Comparison of ENCODE assay signal across 14 mouse cellular contexts in the genomic region with DNA sequence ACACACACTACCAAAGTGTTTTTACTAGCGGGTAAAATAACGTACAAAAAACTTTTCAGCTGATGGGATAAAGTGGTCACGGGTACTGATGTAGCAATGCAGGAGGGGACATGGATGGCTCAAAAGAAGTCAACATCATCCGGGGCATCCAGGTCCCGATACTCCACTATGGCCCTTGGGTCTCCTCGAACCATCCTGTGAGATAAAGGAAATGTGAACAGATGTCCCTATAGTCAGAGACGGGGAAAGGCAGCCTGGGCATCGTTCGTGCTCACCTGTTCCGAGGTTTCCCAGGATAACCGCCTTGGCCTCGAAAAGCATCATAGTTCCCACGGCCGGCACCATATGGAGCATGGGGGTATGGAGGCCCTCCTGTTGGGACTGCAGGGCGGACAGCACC. TPM values are rescaled to one million over a fixed set of nuclear protein-coding genes. Genes with fewer than 3 reads are reported as not detected.
DNase-seq lines count a peak whose midpoint lies in the region; ATAC-seq and TF ChIP-seq lines count a peak whose summit lies in the region.
"Had no signal": no experiment of that assay in that cellular context is flagged by ENCODE, and none has a peak within 500 bp of the region (broad histone marks: within the 10 kb centered on the region; RNA-seq: fewer than 3 reads in every experiment).

No protein-coding gene starts in this region.

- H3K9me3 ChIP-seq in megakaryocyte, embryonic 14.5 days = no peaks in the 10 kb centered on the region
- no peaks in the 10 kb centered on the region for H3K9me3 ChIP-seq in intestine, postnatal 0 days (ENCODE audit: control insufficient read depth)
- no peaks in the 10 kb centered on the region for H3K9me3 ChIP-seq in liver, embryonic 15.5 days (replicated peaks)
- H3K9me3 ChIP-seq: embryonic facial prominence, embryonic 13.5 days; forebrain, embryonic 13.5 days; heart, embryonic 15.5 days had no signal

- no peaks in the 10 kb centered on the region for H3K4me1 ChIP-seq in heart, adult 2 months (ENCODE audit: control insufficient read depth, insufficient read depth, low read length)
- H3K4me1 ChIP-seq in megakaryocyte, embryonic 14.5 days = peaks cover 81% of the 10 kb centered on the region
- H3K4me1 ChIP-seq in intestine, postnatal 0 days (replicated peaks; ENCODE audit: control insufficient read depth, insufficient read depth, low read length) = peaks cover 2% of the 10 kb centered on the region; the same call in 1 of the 2 replicates
- peaks cover 53% of the 10 kb centered on the region for H3K4me1 ChIP-seq in liver, embryonic 15.5 days (replicated peaks)

- TF ChIP-seq CTCF in heart, adult 2 months (IDR thresholded peaks at IDR 0.05) = no peak
- no peak for TF ChIP-seq CTCF in intestine, postnatal 0 days (IDR thresholded peaks at IDR 0.05; ENCODE audit: low read depth)

- H3K9ac ChIP-seq in heart, adult 2 months (ENCODE audit: low read depth, low read length) = no peak overlapping the region
- no peak overlapping the region for H3K9ac ChIP-seq in intestine, postnatal 0 days (ENCODE audit: low read depth, low read length)
- peak overlapping the region; percentile 89; the same call in 1 of the 2 replicates for H3K9ac ChIP-seq in liver, embryonic 15.5 days

- TF ChIP-seq POLR2A in heart, adult 2 months (IDR thresholded peaks at IDR 0.05; ENCODE audit: insufficient read depth, low read depth, low read length) = no peak

- 91% methylated on average over 15 of the region's 15 CpGs for WGBS in heart, adult 2 months
- WGBS in intestine, postnatal 0 days = 90% methylated on average over 15 of the region's 15 CpGs
- 85% methylated on average over 15 of the region's 15 CpGs for WGBS in liver, embryonic 15.5 days (ENCODE audit: insufficient replicate concordance)

- H3K4me2 ChIP-seq in intestine, postnatal 0 days (replicated peaks; ENCODE audit: low read depth) = peak overlapping the region; percentile 98; the same call in 1 of the 2 replicates
- peak overlapping the region; percentile 100 for H3K4me2 ChIP-seq in liver, embryonic 15.5 days

- no peak for ATAC-seq in megakaryocyte, adult 5-6 weeks (ENCODE audit: poor library complexity, severe bottlenecking)
- ATAC-seq in intestine, postnatal 0 days = no peak
- no peak for ATAC-seq in liver, embryonic 15.5 days (ENCODE audit: insufficient read depth)
- ATAC-seq: inflammation-experienced regulatory T-cells, adult 6 months had no signal

- no peak overlapping the region for H3K4me3 ChIP-seq in heart, adult 2 months
- H3K4me3 ChIP-seq in megakaryocyte, embryonic 14.5 days (replicated peaks) = peak overlapping the region; percentile 96
- no peak overlapping the region for H3K4me3 ChIP-seq in intestine, postnatal 0 days (ENCODE audit: low read depth, low read length)
- H3K4me3 ChIP-seq in liver, embryonic 15.5 days (replicated peaks) = peak overlapping the region; percentile 83; the same call in 1 of the 2 replicates

- no peak for TF ChIP-seq EP300 in heart, adult 2 months (IDR thresholded peaks at IDR 0.05; ENCODE audit: insufficient read depth, low read depth, low read length)

- no peak overlapping the region for H3K27ac ChIP-seq in heart, adult 2 months
- H3K27ac ChIP-seq in intestine, postnatal 0 days (ENCODE audit: low read depth, low read length) = no peak overlapping the region
- H3K27ac ChIP-seq in liver, embryonic 15.5 days (replicated peaks) = no peak overlapping the region

- H3K36me3 ChIP-seq in heart, adult 2 months (ENCODE audit: control insufficient read depth, insufficient read depth, low read length) = no peaks in the 10 kb centered on the region
- peaks cover 84% of the 10 kb centered on the region for H3K36me3 ChIP-seq in megakaryocyte, embryonic 14.5 days (replicated peaks; ENCODE audit: low read length)
- peaks cover 57% of the 10 kb centered on the region for H3K36me3 ChIP-seq in intestine, postnatal 0 days (ENCODE audit: control insufficient read depth, insufficient read depth)
- H3K36me3 ChIP-seq in liver, embryonic 15.5 days (replicated peaks) = peaks cover 67% of the 10 kb centered on the region

- intact Hi-C loops in heart, adult 2 months (cut with DNase I) = loop anchor here (1.0 kb wide), 1 partner anchor 12 kb away; a partner anchor contains a TSS

- H3K79me2 ChIP-seq in heart, adult 2 months (replicated peaks; ENCODE audit: control insufficient read depth, insufficient read depth, low read length) = no peaks in the 10 kb centered on the region

- DNase-seq in heart, adult 11 months = peak; percentile 92
- no peak for DNase-seq in heart, adult 2 months
- no peak for DNase-seq in spleen, postnatal 4 days (ENCODE audit: low spot score in 2 of 2)
- DNase-seq: cerebellum, adult 2 months; right cerebral cortex, postnatal 4 days; thymus, postnatal 25 days had no signal

- H3K27me3 ChIP-seq in heart, adult 2 months (ENCODE audit: control insufficient read depth, insufficient read depth, low read length) = no peaks in the 10 kb centered on the region
- no peaks in the 10 kb centered on the region for H3K27me3 ChIP-seq in megakaryocyte, embryonic 14.5 days (replicated peaks)
- H3K27me3 ChIP-seq in intestine, postnatal 0 days (replicated peaks; ENCODE audit: control insufficient read depth, insufficient read depth, low read length) = no peaks in the 10 kb centered on the region
- peaks cover 7% of the 10 kb centered on the region; the same call in 1 of the 2 replicates for H3K27me3 ChIP-seq in liver, embryonic 15.5 days

RNA-seq across cellular contexts. Expression of a gene that starts 1.3 kb away (rescaled TPM):
- 1 to 10 TPM; 8.1 to 8.8 TPM for total RNA-seq in heart, adult 2 months (2021)
- polyA plus RNA-seq in heart, adult 2 months (2012; rRNA removed) = 11.8 and 12.8 TPM in 2 replicates
- polyA plus RNA-seq in megakaryocyte, embryonic 14.5 days (2012; ENCODE audit: insufficient read depth, low replicate concordance) = 278 and 294 TPM in 2 replicates
- total RNA-seq in megakaryocyte, adult 5-6 weeks (2015) = 0.18 and 1.4 TPM in 2 replicates
- 0.24 and 0.59 TPM in 2 replicates for total RNA-seq in megakaryocyte, adult 5-6 weeks (2017)
- 10.4 and 11.0 TPM in 2 replicates for polyA plus RNA-seq in intestine, postnatal 0 days (2015; fragmentation: Nextera tagmentation; extraction: Ambion mirVana)
- polyA plus RNA-seq in liver, embryonic 15.5 days (2015; fragmentation: Nextera tagmentation; extraction: Ambion mirVana) = 7.4 and 9.6 TPM in 2 replicates

RNA-seq across cellular contexts. Expression of a gene that starts 8.4 kb away (rescaled TPM):
- 1 to 10 TPM; 1.5 to 2.2 TPM for total RNA-seq in heart, adult 2 months (2021)
- 3.5 and 4.9 TPM in 2 replicates for polyA plus RNA-seq in heart, adult 2 months (2012; rRNA removed)
- polyA plus RNA-seq in megakaryocyte, embryonic 14.5 days (2012; ENCODE audit: insufficient read depth, low replicate concordance) = 206 and 642 TPM in 2 replicates
- total RNA-seq in megakaryocyte, adult 5-6 weeks (2015) = 0.09 and 0.50 TPM in 2 replicates
- 0.07 and 0.08 TPM in 2 replicates for total RNA-seq in megakaryocyte, adult 5-6 weeks (2017)
- polyA plus RNA-seq in intestine, postnatal 0 days (2015; fragmentation: Nextera tagmentation; extraction: Ambion mirVana) = 8.9 and 9.6 TPM in 2 replicates
- polyA plus RNA-seq in liver, embryonic 15.5 days (2015; fragmentation: Nextera tagmentation; extraction: Ambion mirVana) = 17.2 and 20.7 TPM in 2 replicates
- polyA plus RNA-seq: inflammation-experienced regulatory T-cells, adult 6 months had no signal

RNA-seq across cellular contexts. Expression of a gene that starts 11.8 kb away (rescaled TPM):
- 10 to 100 TPM; 60.5 to 66.4 TPM for total RNA-seq in heart, adult 2 months (2021)
- polyA plus RNA-seq in heart, adult 2 months (2012; rRNA removed) = 63.9 and 74.2 TPM in 2 replicates
- polyA plus RNA-seq in megakaryocyte, embryonic 14.5 days (2012; ENCODE audit: insufficient read depth, low replicate concordance) = 163 and 271 TPM in 2 replicates
- total RNA-seq in megakaryocyte, adult 5-6 weeks (2015) = 71.9 and 97.1 TPM in 2 replicates
- 158 and 222 TPM in 2 replicates for total RNA-seq in megakaryocyte, adult 5-6 weeks (2017)
- polyA plus RNA-seq in intestine, postnatal 0 days (2015; fragmentation: Nextera tagmentation; extraction: Ambion mirVana) = 31.3 and 32.2 TPM in 2 replicates
- 68.0 and 76.9 TPM in 2 replicates for polyA plus RNA-seq in liver, embryonic 15.5 days (2015; fragmentation: Nextera tagmentation; extraction: Ambion mirVana)

RNA-seq across cellular contexts. Expression of a gene that starts 18.5 kb away (rescaled TPM):
- total RNA-seq in heart, adult 2 months (2021) = 10 to 100 TPM; 12.5 to 13.6 TPM
- 23.5 and 24.2 TPM in 2 replicates for polyA plus RNA-seq in heart, adult 2 months (2012; rRNA removed)
- 35.0 and 68.0 TPM in 2 replicates for polyA plus RNA-seq in megakaryocyte, embryonic 14.5 days (2012; ENCODE audit: insufficient read depth, low replicate concordance)
- 4.1 and 4.2 TPM in 2 replicates for total RNA-seq in megakaryocyte, adult 5-6 weeks (2015)
- 2.1 and 2.9 TPM in 2 replicates for total RNA-seq in megakaryocyte, adult 5-6 weeks (2017)
- 23.8 and 24.8 TPM in 2 replicates for polyA plus RNA-seq in intestine, postnatal 0 days (2015; fragmentation: Nextera tagmentation; extraction: Ambion mirVana)
- polyA plus RNA-seq in liver, embryonic 15.5 days (2015; fragmentation: Nextera tagmentation; extraction: Ambion mirVana) = 8.2 and 11.2 TPM in 2 replicates

RNA-seq across cellular contexts. Expression of a gene that starts 37.7 kb away (rescaled TPM):
- 1 to 10 TPM; 1.7 to 2.2 TPM for total RNA-seq in heart, adult 2 months (2021)
- 6.0 and 8.9 TPM in 2 replicates for polyA plus RNA-seq in heart, adult 2 months (2012; rRNA removed)
- polyA plus RNA-seq in megakaryocyte, embryonic 14.5 days (2012; ENCODE audit: insufficient read depth, low replicate concordance) = 2.5 and 6.4 TPM in 2 replicates
- 12.8 and 13.4 TPM in 2 replicates for total RNA-seq in megakaryocyte, adult 5-6 weeks (2015)
- total RNA-seq in megakaryocyte, adult 5-6 weeks (2017) = 20.9 and 21.6 TPM in 2 replicates
- 11.8 and 13.4 TPM in 2 replicates for polyA plus RNA-seq in intestine, postnatal 0 days (2015; fragmentation: Nextera tagmentation; extraction: Ambion mirVana)
- 3.2 and 3.8 TPM in 2 replicates for polyA plus RNA-seq in liver, embryonic 15.5 days (2015; fragmentation: Nextera tagmentation; extraction: Ambion mirVana)

Comparison
In these comparisons a context has a peak if more than half of its experiments do, and no peak if none do; other contexts are left out.
1. H3K4me3 ChIP-seq: peak in megakaryocyte, embryonic 14.5 days (single experiment) and liver, embryonic 15.5 days (single experiment); none in heart, adult 2 months (single experiment) and intestine, postnatal 0 days (single experiment).
2. RNA of a gene that starts 1.3 kb away (polyA plus RNA-seq): 278 to 294 TPM in megakaryocyte, embryonic 14.5 days; 11.8 to 12.8 TPM in heart, adult 2 months, 10.4 to 11.0 TPM in intestine, postnatal 0 days and 7.4 to 9.6 TPM in liver, embryonic 15.5 days; every median in the first group is over 10 times any median in the second.